Mouse (Mus musculus) cerebellum, adult 18-20 months (tissue): ENCODE measurements at regions not wholly inside any gene's neighbourhood (a gene's known extent, or its start where the extent isn't known, plus 50 kb on each side); places are given as distances from the start of the nearest gene placed in this dataset.
"Not testable (repeated sequence)": the region's sequence is repeated elsewhere in the genome, so short reads cannot be mapped to it uniquely, and the experiment has no call there.

Experiments used
- DNase-seq, 2 experiments: peaks; one replicate each; pipeline ENCODE4 v3.0.0; 2021

DNA sequence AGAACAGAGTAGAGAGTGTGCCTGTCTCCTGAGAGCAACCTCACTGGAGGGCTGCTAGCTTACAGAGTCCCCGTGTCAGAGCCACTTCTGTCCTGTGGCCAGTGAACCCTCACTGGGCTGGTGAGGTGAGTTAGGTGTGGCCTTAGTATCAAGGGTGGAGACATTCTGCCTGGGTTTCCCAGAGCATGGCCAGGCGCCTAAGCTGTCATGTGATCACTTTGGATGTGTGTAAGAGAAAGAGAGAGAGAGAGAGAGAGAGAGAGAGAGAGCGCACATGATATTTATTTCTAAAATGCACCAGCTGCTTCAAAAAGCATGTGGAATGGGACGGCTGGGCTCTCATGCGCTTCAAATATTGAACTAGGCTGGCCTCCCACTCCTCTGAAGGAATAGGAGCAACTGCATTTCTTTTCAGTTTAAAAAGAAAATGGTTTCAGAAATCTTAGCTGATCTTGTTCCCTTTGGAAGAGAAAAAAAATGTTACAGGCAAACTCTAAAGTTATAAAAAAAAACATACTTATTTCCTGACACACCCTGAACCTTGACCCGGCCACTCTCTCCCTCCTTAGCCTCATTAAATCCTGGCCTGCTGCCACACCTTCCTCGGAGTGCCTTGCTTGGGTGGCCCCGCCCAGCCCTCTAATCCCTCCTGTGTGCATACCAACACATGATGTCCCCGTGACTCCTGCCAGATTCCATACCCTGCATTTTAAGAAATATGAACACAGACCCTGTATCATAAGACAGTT lies 201.1 kb downstream of the Tcp10c start:
- not testable (repeated sequence) for DNase-seq

DNA sequence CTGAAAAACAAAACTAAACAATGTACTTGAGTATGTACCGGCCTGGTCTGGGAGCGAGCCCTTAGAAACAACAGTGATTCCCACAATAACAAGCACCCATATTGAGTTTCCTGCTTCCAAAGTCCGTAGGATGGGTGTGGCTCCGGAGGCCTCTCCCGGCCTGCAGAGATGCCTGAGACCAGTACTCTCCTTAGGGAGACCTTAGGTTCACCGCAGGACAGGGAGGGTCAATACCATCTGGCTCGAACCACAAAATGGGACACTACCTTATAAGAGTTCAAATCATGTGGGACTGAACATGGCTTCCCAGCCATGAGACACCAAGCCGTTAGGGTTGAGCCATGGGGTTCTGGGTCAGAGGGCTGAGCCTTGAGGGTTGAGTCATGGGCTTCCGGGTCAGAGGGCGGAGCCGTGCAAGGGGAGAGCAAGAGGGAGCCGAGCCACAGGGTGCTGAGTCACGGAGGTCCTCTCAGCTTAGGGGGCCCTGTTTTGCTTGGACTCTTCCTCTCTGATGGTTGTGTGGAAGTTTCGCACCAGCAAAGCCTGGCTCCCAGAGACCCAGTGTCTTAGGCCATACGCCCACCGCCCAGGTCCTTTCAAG lies 201.8 kb downstream of the Tcp10c start:
- DNase-seq: not testable (repeated sequence)

DNA sequence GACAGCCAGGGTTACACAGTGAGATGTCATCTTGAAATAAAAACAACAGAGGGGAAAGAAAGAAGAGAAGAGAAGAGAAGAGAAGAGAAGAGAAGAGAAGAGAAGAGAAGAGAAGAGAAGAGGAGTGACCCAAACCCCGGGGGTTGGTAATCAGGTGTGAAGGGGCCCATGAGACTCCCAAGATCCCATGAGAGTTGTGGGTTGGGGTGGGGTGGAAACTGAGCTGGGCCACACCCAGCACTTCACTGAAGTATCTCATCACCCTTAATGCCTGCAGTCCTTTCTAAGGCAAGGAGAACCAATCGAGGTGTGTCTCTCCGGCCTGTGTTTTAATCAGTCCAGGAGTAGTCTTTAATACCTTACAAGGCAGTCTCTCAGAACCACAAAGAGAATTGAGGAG lies 201.5 kb upstream of the Afdn start:
- no peak for DNase-seq

DNA sequence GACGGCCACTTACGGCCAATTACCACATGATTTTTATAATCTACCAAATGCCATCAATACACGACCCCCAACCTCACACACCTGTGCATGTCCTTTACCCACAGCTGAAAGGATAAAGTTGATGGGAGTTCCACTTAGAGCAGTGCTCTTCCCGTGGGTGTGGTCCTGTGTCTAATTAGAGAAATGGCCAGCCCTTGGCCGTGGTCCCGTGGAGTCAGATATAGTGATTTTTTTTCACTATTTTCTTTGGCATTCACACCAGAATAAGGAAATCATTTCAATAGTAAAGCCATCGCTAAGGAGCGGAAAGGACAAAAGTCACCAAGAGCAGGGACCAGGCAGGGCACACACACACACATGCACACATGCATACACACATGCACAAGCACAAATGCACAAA lies 199.0 kb upstream of the Afdn start:
- DNase-seq: no peak

DNA sequence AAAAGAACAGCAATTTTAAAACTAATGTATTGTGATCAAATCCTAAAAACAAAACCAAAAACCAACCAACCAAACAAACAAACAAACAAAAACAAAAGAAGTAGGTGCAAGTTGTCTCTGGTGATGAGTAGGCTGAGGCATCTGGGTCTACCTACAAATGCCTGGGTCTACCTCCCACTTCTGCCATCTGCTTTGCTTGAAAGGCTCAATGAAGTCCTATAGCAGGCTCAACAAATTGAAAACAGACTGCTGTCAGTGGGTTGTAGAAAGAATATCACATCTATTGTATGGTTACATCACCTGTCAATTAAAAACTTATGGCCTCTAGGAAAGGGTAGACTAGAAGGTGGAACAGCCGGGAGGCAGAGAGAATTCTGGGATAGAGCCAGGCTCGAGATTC lies 197.4 kb upstream of the Afdn start:
- DNase-seq: no peak

DNA sequence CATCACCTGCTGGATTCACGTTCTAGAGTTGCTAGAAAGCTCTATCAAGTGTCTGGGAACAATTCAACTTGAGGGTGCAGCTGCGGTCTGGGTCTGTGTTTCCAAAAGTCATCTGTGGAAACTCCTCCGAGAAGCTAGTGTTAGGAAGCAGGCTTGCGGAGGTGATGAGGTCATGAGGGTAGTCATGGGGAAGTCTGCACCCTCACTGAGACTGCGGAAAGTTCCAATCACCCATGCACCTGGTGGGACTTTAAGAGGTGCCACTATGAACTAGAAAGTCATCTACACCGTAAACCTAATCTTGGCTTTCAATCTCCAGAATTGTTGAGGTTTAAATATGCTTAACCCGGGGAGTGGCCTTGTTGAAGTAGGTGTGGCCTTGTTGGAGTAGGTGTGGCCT lies 195.5 kb upstream of the Afdn start:
- no peak for DNase-seq

DNA sequence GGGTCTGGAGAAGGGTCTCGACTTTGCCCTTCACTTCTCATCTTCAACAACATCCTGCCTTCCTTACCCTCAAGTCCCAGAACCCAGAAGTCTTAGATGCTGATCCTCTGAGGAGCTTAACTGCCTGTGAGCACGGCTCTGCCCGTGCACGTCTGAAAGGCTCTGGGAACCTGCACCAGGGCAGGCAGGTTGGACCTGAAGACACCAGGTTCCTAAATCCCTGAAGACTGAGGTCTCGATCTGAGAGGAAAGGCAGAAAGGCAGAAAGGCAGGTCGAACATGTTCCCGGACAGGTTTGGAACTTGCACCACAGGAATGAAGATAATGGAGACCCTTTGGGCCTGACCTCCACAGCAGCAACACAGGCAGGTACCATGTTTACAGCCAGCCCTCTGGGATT lies 193.7 kb upstream of the Afdn start:
- no peak for DNase-seq

DNA sequence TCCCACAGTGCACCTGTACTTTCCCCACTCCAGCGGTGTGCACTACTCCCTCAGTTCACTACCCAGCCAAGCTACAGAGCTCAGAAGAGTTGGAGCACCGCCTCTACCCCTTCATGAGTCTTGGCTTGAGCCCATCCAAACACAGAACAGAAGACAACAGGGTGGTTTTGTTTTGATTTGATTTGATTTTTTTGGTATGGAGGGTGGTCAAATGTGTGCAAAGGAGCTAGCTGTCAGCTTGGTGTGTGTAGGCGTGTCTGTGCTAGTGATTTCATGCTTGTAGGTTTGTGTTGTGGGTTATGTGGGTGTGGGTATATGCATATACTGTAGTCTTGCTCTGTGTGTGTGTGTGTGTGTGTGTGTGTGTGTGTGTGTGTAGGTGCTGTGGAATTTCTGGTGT lies 193.2 kb upstream of the Afdn start:
- DNase-seq: no peak

DNA sequence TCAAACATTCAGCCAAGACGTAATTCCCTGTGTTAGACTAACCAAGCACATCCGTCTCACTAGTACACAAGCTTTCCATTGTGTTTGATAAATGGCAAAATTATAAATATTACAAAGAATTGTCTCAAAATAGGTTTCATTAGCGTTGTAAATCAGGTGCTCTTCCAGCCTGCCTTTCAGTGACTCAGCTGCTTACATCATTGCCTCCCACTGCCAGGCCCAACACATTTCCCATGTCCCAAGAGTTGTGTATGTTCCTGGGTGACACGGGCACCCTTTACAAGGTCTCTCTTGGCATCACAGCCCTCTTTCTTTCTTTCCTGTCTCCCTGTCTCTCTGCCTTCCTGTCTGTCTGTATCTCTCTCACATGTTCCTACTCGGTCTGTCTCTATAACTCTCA lies 189.5 kb upstream of the Afdn start:
- no peak for DNase-seq

DNA sequence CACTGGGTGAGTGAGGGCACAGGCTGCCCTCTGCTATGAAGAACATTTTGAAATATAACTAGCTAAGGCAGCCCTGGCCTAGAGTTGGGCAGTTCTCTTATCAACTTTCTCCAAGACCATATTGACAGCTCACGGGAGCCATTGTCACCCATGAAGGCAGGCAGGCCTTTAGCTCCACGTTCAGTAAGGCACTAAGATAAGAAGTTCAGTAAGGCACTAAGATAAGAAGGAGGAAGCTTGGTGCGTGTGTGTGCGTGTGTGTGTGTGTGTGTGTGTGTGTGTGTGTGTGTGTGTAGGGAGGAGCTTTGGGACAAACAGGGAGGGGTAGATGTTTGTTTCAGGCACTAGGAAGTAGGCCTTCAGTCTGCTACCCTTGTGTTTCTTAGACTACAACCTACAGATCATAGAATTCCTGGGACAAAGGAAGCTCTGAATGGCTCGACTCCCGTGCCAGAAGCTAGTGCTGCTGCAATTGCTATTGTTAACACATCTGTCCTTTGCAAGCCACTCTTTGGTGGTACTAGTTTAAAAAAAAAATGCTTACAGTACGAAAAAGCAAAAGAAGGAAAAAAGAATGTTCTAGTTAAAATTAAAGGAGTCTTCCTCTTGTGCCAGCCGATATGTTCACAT lies 188.0 kb upstream of the Afdn start:
- DNase-seq: no peak

DNA sequence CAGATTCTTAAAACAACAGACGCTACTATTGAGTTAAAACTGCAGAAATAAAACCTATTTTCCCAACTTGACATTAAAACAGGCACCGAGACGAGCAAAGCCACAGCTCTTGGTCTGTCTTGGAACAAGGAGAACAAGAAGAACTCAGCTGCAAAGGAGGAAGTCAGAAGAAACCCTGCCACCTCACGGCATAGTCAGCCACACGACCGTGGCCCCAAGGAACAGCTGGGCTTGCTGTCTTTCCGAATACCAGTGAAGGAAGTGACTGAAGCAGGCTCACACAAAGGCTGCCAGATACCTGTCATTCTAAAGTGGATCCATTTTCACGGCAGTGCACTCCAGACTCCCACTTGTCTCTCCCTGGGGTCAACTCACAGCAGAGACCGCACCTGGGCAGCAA lies 187.3 kb upstream of the Afdn start:
- DNase-seq: no peak

DNA sequence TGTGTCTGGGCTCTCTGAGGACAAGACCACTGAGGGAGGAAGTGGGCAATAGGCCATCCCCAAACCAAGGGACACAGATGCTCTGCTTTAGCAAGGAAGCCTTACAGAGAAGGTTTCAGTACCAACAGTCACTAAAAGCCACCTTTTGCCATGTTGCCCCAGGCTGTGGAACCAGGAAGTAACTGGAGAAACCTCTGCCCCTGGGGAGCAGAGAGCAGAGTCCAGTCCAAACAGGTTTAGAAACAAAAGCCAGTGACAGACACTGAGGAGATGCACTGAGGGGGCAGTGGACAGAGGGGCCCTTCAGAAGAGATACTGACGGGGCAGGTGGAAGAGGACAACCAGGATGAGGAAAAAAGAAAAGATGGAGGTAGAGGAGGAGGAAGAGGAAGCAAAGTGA lies 186.2 kb upstream of the Afdn start:
- DNase-seq: no peak

DNA sequence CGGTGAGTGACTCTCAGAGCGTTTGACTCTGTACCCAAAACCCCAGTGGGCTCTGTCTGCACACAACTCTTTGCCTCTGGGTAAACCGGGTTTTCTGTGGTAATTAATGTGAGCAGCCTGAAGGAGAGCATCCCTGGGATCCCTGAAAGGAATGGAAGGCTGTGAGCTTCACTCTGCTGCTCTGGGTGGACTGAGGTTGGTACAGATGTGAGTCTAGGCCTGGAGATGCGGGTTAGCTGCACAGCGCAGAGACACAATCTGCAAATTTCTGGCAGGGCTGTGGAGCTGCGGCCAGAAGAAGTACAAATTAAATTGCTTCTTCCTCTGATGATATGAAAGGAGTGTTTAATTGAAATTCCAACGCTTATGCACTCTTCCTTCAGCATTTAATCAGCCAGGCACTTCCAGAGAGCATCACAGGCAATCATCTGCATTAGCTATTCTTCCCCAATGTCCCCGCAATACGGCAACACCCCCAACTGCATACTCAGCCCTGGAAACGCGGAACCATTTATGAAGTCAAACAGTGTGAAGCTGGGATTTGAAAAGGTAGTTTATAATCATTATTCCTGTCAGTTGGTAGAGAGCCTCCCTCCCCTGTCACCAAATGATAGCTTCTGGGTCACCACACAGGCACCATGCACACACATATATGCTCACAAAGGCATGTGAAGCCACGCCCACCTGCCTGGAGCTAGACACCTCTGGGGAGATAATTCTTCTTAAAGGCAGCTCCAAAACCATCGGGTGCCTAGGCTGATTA lies 185.5 kb upstream of the Afdn start:
- no peak for DNase-seq

DNA sequence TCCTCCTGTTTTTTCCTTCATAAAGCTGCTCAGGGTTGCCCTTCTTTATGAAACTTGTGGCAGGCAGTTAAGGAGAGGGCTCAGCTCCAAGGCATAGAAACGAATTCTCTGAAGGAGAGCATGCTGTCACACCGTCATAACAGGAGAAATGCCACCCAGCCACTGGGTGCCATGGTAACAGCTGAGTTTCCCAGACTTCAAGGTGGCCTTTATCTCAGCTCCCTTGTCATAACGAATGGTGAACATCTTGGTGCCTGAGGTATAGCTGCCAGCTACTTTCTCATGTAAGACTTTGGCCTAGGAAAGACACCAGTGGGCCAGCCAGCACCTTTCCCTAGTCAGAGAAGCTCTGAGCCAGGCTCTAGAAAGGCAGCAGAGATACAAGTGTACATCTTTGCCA lies 182.5 kb upstream of the Afdn start:
- no peak for DNase-seq

DNA sequence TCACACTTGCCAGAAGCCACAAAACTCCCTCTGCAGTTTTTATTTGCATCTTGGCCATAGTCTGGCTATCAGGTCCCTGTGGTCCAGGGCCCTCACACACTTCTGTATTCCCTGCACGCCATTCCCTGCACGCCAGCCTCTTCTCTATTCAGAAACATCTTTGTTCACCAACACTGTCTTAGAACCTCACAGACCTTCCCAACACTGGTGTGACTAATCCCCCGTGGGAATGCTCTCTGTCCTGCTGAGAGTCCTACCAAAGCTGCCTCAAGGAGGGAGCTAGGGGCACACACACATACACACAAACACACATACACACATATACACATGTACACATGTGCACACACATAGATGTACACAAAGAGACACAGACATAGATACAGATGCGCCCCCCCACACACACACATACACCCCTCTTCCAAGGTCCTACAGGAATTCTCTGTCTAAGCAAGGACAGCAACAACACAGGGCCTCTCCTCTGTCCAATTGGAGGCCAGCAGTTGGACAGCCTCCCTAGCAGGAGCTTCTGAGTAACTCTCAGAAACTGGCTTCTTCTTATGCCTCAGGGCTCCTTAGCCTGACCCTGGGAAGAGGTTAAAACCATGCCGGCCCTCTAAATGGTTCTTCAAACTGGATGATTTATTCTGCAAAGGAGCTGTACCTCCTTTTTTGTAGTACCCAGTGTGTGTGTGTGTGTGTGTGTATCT lies 179.0 kb upstream of the Afdn start:
- DNase-seq: no peak

DNA sequence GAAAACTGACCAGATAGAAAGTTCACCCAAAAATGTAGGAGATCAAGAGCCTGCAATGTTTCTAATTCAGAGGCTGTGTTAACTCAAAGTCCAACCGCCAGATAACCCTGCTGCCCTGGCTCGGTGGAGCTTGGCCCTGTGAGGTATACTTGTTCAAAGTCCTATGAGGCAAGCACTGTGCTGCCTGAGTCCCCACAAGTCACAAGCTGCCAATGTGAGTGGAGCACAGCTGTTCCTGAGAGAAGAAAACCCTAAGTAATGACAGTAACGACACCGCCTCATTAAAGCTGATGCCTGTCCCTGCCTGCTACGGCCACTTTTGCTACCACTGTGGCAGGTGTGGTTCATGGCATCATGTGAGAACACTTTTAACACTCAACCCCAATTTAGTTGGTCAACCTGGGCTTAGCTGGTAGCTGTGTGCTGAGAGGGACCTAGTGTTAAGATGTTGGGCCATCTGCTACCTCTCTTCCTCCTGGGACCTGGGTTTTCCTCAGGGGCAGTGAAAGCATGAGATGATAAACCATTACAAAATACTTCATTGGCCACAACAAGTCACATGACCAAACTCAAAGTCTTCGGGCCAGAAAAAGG lies 178.2 kb upstream of the Afdn start:
- no peak for DNase-seq

DNA sequence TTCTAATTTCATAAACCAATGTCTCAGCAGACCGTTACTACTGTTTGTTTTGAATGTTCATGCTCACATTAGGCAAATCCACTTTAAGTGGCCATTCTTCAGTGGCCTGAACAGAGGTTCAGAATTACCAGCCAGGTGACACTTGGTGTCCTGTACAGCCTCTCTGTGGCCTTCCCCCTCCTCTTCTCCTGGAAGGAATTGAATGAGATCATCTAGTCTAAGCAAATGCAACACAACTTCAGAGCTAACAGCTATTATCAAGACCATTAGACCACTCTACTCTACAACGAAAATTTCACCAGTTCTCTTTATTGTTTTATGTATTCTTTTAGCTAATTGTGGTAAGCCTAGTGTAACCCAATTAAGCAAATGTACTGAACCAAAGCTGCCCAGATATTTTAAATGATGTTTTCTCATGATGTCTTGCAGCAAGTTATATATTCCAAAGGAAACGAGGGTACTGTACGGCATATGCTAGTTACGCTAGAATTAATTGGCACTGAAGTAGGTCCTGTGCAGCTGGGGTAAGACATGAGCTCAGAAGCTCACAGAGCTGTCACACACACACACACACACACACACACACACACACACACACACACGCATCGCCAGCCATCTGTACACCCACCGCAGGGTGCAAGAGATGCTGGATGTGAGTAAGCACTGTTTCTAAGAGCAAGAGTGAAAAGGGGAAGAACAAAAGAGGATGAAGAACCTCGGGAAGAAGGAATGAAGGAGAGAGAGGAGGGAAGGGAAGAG lies 176.7 kb upstream of the Afdn start:
- peak; percentile 37 to 56 for DNase-seq

DNA sequence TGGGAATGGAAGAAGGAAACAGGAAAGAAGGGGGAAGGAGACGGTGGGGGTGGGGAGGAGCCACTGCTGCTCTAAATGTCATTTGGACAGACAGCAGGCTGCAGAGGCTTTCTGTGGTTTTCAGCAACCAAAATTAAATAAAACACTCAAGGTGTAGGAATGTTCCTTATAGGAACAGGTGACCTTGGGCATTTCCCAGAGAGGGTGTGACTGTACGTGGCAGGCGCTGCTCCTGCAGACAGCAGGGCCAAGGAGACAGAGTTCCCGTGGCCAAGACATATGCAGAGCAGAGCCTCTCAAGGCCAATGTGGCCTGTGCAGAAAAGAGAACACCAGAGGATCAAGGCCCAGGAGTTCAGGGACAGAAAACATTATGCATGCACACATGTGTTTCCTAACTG lies 175.9 kb upstream of the Afdn start:
- DNase-seq: peak; percentile 16 to 28

DNA sequence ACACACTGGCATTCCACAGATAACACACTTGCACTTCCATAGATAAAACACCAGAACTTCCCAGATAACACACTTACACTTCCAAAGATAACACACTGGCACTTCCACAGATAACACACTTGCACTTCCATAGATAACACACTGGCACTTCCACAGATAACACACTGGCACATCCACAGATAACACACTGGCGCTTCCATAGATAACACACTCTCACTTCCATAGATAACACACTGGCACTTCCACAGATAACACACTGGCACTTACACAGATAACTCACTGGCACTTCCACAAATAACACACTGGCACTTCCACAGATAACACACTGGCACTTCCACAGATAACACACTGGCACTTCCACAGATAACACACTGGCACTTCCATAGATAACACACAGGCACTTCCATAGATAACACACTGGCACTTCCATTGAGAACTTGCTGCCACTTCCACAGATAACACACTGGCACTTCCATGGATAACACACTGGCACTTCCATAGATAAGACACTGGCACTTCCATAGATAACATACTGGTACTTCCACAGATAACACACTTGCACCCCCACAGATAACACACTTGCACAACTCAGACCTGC lies 170.0 kb upstream of the Afdn start:
- DNase-seq: not testable (repeated sequence)
